Comparison of ENCODE assay signal across 12 mouse cellular contexts in the genomic region with DNA sequence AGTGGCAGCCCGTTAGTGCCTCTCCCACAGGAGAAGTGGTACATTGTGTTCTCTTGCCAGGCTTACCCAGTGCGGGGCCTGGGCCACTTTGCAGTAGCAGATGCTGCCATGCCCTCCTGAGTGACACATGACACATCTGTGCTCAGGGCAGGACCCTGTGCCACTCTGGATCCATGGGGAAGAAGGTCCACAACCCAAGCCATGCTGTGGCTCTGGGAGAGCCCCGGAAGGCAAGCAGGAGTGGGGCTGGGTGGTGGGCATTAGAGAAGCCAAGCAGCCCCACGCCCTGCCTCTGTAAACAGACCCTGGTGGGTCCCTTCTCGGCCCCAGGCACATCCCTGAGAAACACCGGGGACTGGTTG. TPM values are rescaled to one million over a fixed set of nuclear protein-coding genes. Genes with fewer than 3 reads are reported as not detected.
DNase-seq lines count a peak whose midpoint lies in the region; TF ChIP-seq lines count a peak whose summit lies in the region.
"Had no signal": no experiment of that assay in that cellular context is flagged by ENCODE, and none has a peak within 500 bp of the region (broad histone marks: within the 10 kb centered on the region; RNA-seq: fewer than 3 reads in every experiment).

No protein-coding gene starts in this region.

- H3K27ac ChIP-seq in layer of hippocampus, adult 2 months, result peak overlapping the region; percentile 97
- H3K27ac ChIP-seq in olfactory bulb, adult 2 months (ENCODE audit: insufficient read depth, low read depth, low read length), result peak overlapping the region; percentile 72
- H3K27ac ChIP-seq: heart, adult 2 months; limb, embryonic 15.5 days; lung, embryonic 15.5 days had no signal

- TF ChIP-seq POLR2A in olfactory bulb, adult 2 months (IDR thresholded peaks at IDR 0.05; ENCODE audit: insufficient read depth, low read depth, low read length), result no peak

- TF ChIP-seq CTCF in layer of hippocampus, adult 2 months (conservative IDR thresholded peaks at IDR 0.05), result no peak
- TF ChIP-seq CTCF in olfactory bulb, adult 2 months (IDR thresholded peaks at IDR 0.05; ENCODE audit: insufficient read depth, low read depth, low read length), result no peak

- H3K4me1 ChIP-seq in olfactory bulb, adult 2 months (ENCODE audit: control insufficient read depth, insufficient read depth, low read length), result peaks cover 47% of the 10 kb centered on the region

- DNase-seq in cerebellum, adult 18-20 months, result peak; percentile 17 to 39
- no peak for DNase-seq in cerebellum, adult 9-10 months
- DNase-seq in layer of hippocampus, adult 2 months (ENCODE audit: low spot score in 2 of 2), result no peak
- no peak for DNase-seq in layer of hippocampus, adult 9-10 months (ENCODE audit: low spot score)
- peak; percentile 25 for DNase-seq in urinary bladder, adult 2 months (ENCODE audit: low spot score)
- no peak for DNase-seq in urinary bladder, postnatal 25 days (ENCODE audit: low spot score)
- DNase-seq in layer of hippocampus, postnatal 36 days, result no peak
- DNase-seq: thymus, postnatal 14 days had no signal

- WGBS in olfactory bulb, adult 2 months, result 65% methylated on average over 6 of the region's 6 CpGs

- no peak overlapping the region for H3K4me3 ChIP-seq in layer of hippocampus, adult 2 months
- no peak overlapping the region for H3K4me3 ChIP-seq in olfactory bulb, adult 2 months (ENCODE audit: insufficient read depth, low read depth, low read length)
- H3K4me3 ChIP-seq: heart, adult 2 months; limb, embryonic 15.5 days; lung, embryonic 15.5 days had no signal

RNA-seq across cellular contexts. Expression of a gene that starts 1.5 kb away (rescaled TPM):
- total RNA-seq in layer of hippocampus, adult 2 months (2021), result 100 to 1,000 TPM; 106 to 120 TPM
- polyA plus RNA-seq in urinary bladder, adult 2 months (2012; rRNA removed), result 0.47 and 0.57 TPM in 2 replicates
- polyA plus RNA-seq in olfactory bulb, adult 2 months (2012; ENCODE audit: insufficient read depth, insufficient read length, low replicate concordance, missing spikeins), result not detected in 2 replicates
- total RNA-seq in layer of hippocampus, postnatal 36 days (2021), result 100 to 1,000 TPM in 1 of 2 experiments, 10 to 100 TPM in 1; 96.4 to 117 TPM

RNA-seq across cellular contexts. Expression of a gene that starts 8.1 kb away (rescaled TPM):
- 10 to 100 TPM; 59.1 to 67.5 TPM for total RNA-seq in layer of hippocampus, adult 2 months (2021)
- polyA plus RNA-seq in urinary bladder, adult 2 months (2012; rRNA removed), result 64.2 and 75.6 TPM in 2 replicates
- not detected in 2 replicates for polyA plus RNA-seq in olfactory bulb, adult 2 months (2012; ENCODE audit: insufficient read depth, insufficient read length, low replicate concordance, missing spikeins)
- total RNA-seq in layer of hippocampus, postnatal 36 days (2021), result 10 to 100 TPM; 62.5 to 68.3 TPM

RNA-seq across cellular contexts. Expression of a gene that starts 8.5 kb away (rescaled TPM):
- total RNA-seq in layer of hippocampus, adult 2 months (2021), result 1 to 10 TPM; 2.8 to 3.5 TPM
- 1.3 and 1.4 TPM in 2 replicates for polyA plus RNA-seq in urinary bladder, adult 2 months (2012; rRNA removed)
- polyA plus RNA-seq in olfactory bulb, adult 2 months (2012; ENCODE audit: insufficient read depth, insufficient read length, low replicate concordance, missing spikeins), result not detected in 2 replicates
- 1 to 10 TPM; 3.1 to 3.2 TPM for total RNA-seq in layer of hippocampus, postnatal 36 days (2021)

RNA-seq across cellular contexts. Expression of a gene that starts 25.2 kb away (rescaled TPM):
- 100 to 1,000 TPM; 149 to 151 TPM for total RNA-seq in layer of hippocampus, adult 2 months (2021)
- 66.5 and 73.8 TPM in 2 replicates for polyA plus RNA-seq in urinary bladder, adult 2 months (2012; rRNA removed)
- polyA plus RNA-seq in olfactory bulb, adult 2 months (2012; ENCODE audit: insufficient read depth, insufficient read length, low replicate concordance, missing spikeins), result not detected in 2 replicates
- 100 to 1,000 TPM; 142 to 155 TPM for total RNA-seq in layer of hippocampus, postnatal 36 days (2021)

RNA-seq across cellular contexts. Expression of a gene that starts 25.5 kb away (rescaled TPM):
- 100 to 1,000 TPM; 193 to 200 TPM for total RNA-seq in layer of hippocampus, adult 2 months (2021)
- 222 and 224 TPM in 2 replicates for polyA plus RNA-seq in urinary bladder, adult 2 months (2012; rRNA removed)
- not detected in 2 replicates for polyA plus RNA-seq in olfactory bulb, adult 2 months (2012; ENCODE audit: insufficient read depth, insufficient read length, low replicate concordance, missing spikeins)
- 100 to 1,000 TPM; 200 to 212 TPM for total RNA-seq in layer of hippocampus, postnatal 36 days (2021)

Comparison
In these comparisons a context has a peak if more than half of its experiments do, and no peak if none do; other contexts are left out.
1. DNase-seq: peak in cerebellum, adult 18-20 months (2 of 2) and urinary bladder, adult 2 months (single experiment); none in cerebellum, adult 9-10 months (single experiment), layer of hippocampus, adult 2 months (0 of 2), layer of hippocampus, adult 9-10 months (single experiment), urinary bladder, postnatal 25 days (single experiment) and layer of hippocampus, postnatal 36 days (0 of 2).